Mouse (Mus musculus) liver, embryonic 14.5 days (tissue): ENCODE measurements at regions not wholly inside any gene's neighbourhood (a gene's known extent, or its start where the extent isn't known, plus 50 kb on each side); places are given as distances from the start of the nearest gene placed in this dataset.

Experiments used
- CTCF ChIP-seq: IDR thresholded peaks from 2 replicates; pipeline ENCODE4 v1.5.1; 2016; ENCODE audit warnings: antibody characterized with exemption, low read depth, control low read depth
- EP300 ChIP-seq: IDR thresholded peaks from 2 replicates; pipeline ENCODE4 v1.6.1; 2016; ENCODE audit warnings: antibody characterized with exemption, low read depth

- TF ChIP-seq EP300, result no peak
- TF ChIP-seq CTCF, result no peak
Observed at GRCm38 (mm10) chr16:63062883-63063282, 208.8 kb downstream of the Pros1 start.
